Mouse (Mus musculus) kidney, adult 2 months (tissue): ENCODE measurements around the gene Il15. TPM values are rescaled to one million over a fixed set of nuclear protein-coding genes. Genes with fewer than 3 reads are reported as not detected.

Source experiments
- DNase-seq: peaks from one replicate; pipeline ENCODE4 v3.0.0; 2021
- H3K27ac ChIP-seq: fragments of 200-500 bp; 2 replicates; pipeline ENCODE4 v1.5.1; 2012; ENCODE audit warnings: low read depth, low read length, control low read depth, inconsistent platforms; ENCODE audit not compliant: insufficient read depth
- H3K27me3 ChIP-seq: fragments of 200-500 bp; replicated peaks from 2 replicates; pipeline ENCODE4 v1.6.1; 2012; ENCODE audit warnings: mild to moderate bottlenecking, moderate library complexity, low read length, inconsistent platforms; ENCODE audit not compliant: control insufficient read depth, insufficient read depth
- H3K36me3 ChIP-seq: fragments of 200-500 bp; 2 replicates; pipeline ENCODE4 v1.6.1; 2012; ENCODE audit warnings: mild to moderate bottlenecking, moderate library complexity, low read length, inconsistent platforms; ENCODE audit not compliant: control insufficient read depth, insufficient read depth
- H3K4me1 ChIP-seq: fragments of 200-500 bp; 2 replicates; pipeline ENCODE4 v1.6.1; 2011; ENCODE audit warnings: low read length; ENCODE audit not compliant: control insufficient read depth, insufficient read depth
- H3K4me3 ChIP-seq: fragments of 200-500 bp; 2 replicates; pipeline ENCODE4 v1.5.1; 2011; ENCODE audit warnings: mild to moderate bottlenecking, low read depth, low read length, control low read depth; ENCODE audit not compliant: insufficient read depth
- CTCF ChIP-seq: fragments of 200-500 bp; conservative IDR thresholded peaks from 2 replicates; pipeline ENCODE4 v1.5.1; 2011; ENCODE audit warnings: low read depth, mild to moderate bottlenecking, control low read depth, low read length, moderate library complexity, mixed read lengths; ENCODE audit not compliant: insufficient read depth, insufficient read length
- POLR2A ChIP-seq: fragments of 200-500 bp; IDR thresholded peaks from one replicate; pipeline ENCODE4 v1.6.1; 2011; ENCODE audit warnings: low read depth, low read length, control low read depth
- WGBS: fragments of 180-500 bp; shearing (Covaris S2); methylation state at CpG from one replicate; pipeline ENCODE4 v1.1.7; 2018; 5-methylcytosine and 5-hydroxymethylcytosine counted together
- polyA plus RNA-seq: library from polyadenylated mRNA; depleted of rRNA; stranded (reverse); fragments of >200 nt; gene quantifications from 2 replicates; pipeline ENCODE4 v1.2.3, GENCODE M21; 2012

Il15 gene
- polyA plus RNA-seq, 1 experiment: 17.6 TPM

GRCm38 (mm10) chr8:82387614-82388013, 15.4 kb downstream of the Il15 start:
- H3K4me1 ChIP-seq: peaks cover 12% of the 10 kb centered on the region
- no peak for TF ChIP-seq POLR2A
- TF ChIP-seq CTCF: no peak
- WGBS: 68% methylated on average over 1 of the region's 1 CpGs
- H3K27me3 ChIP-seq: no peaks in the 10 kb centered on the region
- H3K27ac ChIP-seq: no peak overlapping the region
- H3K36me3 ChIP-seq: peaks cover 2% of the 10 kb centered on the region; the same call in 1 of the 2 replicates
- DNase-seq: no peak
- H3K4me3 ChIP-seq: no peak overlapping the region

- H3K27me3 ChIP-seq: no peaks in the 10 kb centered on the region
- no peak overlapping the region for H3K27ac ChIP-seq
- TF ChIP-seq POLR2A (no peak), CTCF (no peak)
- H3K4me3 ChIP-seq: no peak overlapping the region
- peaks cover 2% of the 10 kb centered on the region for H3K36me3 ChIP-seq
- peaks cover 7% of the 10 kb centered on the region for H3K4me1 ChIP-seq
- DNase-seq: no peak
Measured at GRCm38 (mm10) chr8:82385867-82386266, 17.2 kb downstream of the Il15 start.

- no peak for DNase-seq
- Histone ChIP-seq H3K27me3 (no peaks in the 10 kb centered on the region), H3K27ac (no peak overlapping the region), H3K4me3 (no peak overlapping the region), H3K36me3 (peaks cover 2% of the 10 kb centered on the region), H3K4me1 (peaks cover 5% of the 10 kb centered on the region)
- WGBS: 34% methylated on average over 11 of the region's 11 CpGs
- TF ChIP-seq POLR2A (no peak), CTCF (no peak)
Measured at GRCm38 (mm10) chr8:82384458-82385234, 18.4 kb downstream of the Il15 start.

GRCm38 (mm10) chr8:82383346-82383745, 19.7 kb downstream of the Il15 start:
- Histone ChIP-seq H3K27me3 (no peaks in the 10 kb centered on the region), H3K4me3 (no peak overlapping the region), H3K27ac (no peak overlapping the region), H3K4me1 (peaks cover 5% of the 10 kb centered on the region), H3K36me3 (peaks cover 4% of the 10 kb centered on the region)
- 69% methylated on average over 3 of the region's 3 CpGs for WGBS
- DNase-seq: no peak
- no peak for TF ChIP-seq POLR2A
- no peak for TF ChIP-seq CTCF

GRCm38 (mm10) chr8:82382316-82382715, 20.7 kb downstream of the Il15 start:
- 50% methylated on average over 2 of the region's 2 CpGs for WGBS
- H3K36me3 ChIP-seq: peaks cover 4% of the 10 kb centered on the region
- no peak for DNase-seq

GRCm38 (mm10) chr8:82374470-82374869, 28.6 kb downstream of the Il15 start:
- 67% methylated on average over 4 of the region's 4 CpGs for WGBS
- TF ChIP-seq POLR2A (no peak), CTCF (no peak)

More at GRCm38 (mm10) chr8:82382316-82382715, 20.7 kb downstream of the Il15 start:
- H3K4me1 ChIP-seq: peaks cover 5% of the 10 kb centered on the region
- H3K27ac ChIP-seq: no peak overlapping the region
- no peaks in the 10 kb centered on the region for H3K27me3 ChIP-seq
- no peak for TF ChIP-seq CTCF
- TF ChIP-seq POLR2A: no peak
- H3K4me3 ChIP-seq: no peak overlapping the region

GRCm38 (mm10) chr8:82372846-82373245, 30.2 kb downstream of the Il15 start:
- no peaks in the 10 kb centered on the region; the same call in 1 of the 2 replicates for H3K4me1 ChIP-seq
- no peak overlapping the region for H3K4me3 ChIP-seq
- TF ChIP-seq CTCF (no peak), POLR2A (no peak)
- H3K36me3 ChIP-seq: peaks cover 3% of the 10 kb centered on the region
- H3K27me3 ChIP-seq: no peaks in the 10 kb centered on the region
- H3K27ac ChIP-seq: no peak overlapping the region
- DNase-seq: no peak
- WGBS: 79% methylated on average over 6 of the region's 6 CpGs

More at GRCm38 (mm10) chr8:82374470-82374869, 28.6 kb downstream of the Il15 start:
- no peaks in the 10 kb centered on the region for H3K27me3 ChIP-seq
- no peak overlapping the region for H3K27ac ChIP-seq
- DNase-seq: no peak
- no peak overlapping the region for H3K4me3 ChIP-seq
- H3K36me3 ChIP-seq: peaks cover 6% of the 10 kb centered on the region
- H3K4me1 ChIP-seq: no peaks in the 10 kb centered on the region; the same call in 1 of the 2 replicates
